ENCODE assay signal across 16 mouse cellular contexts in genomic region chr3:85295229-85295628, GRCm38 (mm10).
DNase-seq lines count a peak whose midpoint lies in the region; ATAC-seq lines count a peak whose summit lies in the region.
"Had no signal": no experiment of that assay in that cellular context is flagged by ENCODE, and none has a peak within 500 bp of the region (broad histone marks: within the 10 kb centered on the region; RNA-seq: fewer than 3 reads in every experiment).

No protein-coding gene starts in this region.

- no peak for ATAC-seq in megakaryocyte, adult 5-6 weeks (ENCODE audit: poor library complexity, severe bottlenecking)
- ATAC-seq: forebrain, embryonic 14.5 days; midbrain, embryonic 13.5 days had no signal

- DNase-seq in layer of hippocampus, adult 8-10 months (ENCODE audit: low spot score in 2 of 2), result peak; percentile 40 to 41
- no peak for DNase-seq in layer of hippocampus, postnatal 14 days (ENCODE audit: low spot score in 2 of 2)
- peak; percentile 68 for DNase-seq in right cerebral cortex, postnatal 25 days
- no peak for DNase-seq in right cerebral cortex, postnatal 10 days (ENCODE audit: low spot score in 2 of 2)
- DNase-seq in left cerebral cortex, postnatal 36 days (ENCODE audit: low spot score in 2 of 2), result peak; percentile 55 to 70
- DNase-seq in thymus, postnatal 36 days, result no peak
- DNase-seq: adrenal gland, adult 2 months; cerebellum, adult 9-11 months; gastrocnemius, adult 2 months; heart, postnatal 10 days; kidney, adult 8-10 months; kidney, postnatal 14 days; thymus, postnatal 4 days had no signal

- intact Hi-C loops in left cerebral cortex, postnatal 36 days (cut with DNase I), result no loop called here

Comparison
In these comparisons a context has a peak if more than half of its experiments do, and no peak if none do; other contexts are left out.
1. DNase-seq: peak in layer of hippocampus, adult 8-10 months (2 of 2), right cerebral cortex, postnatal 25 days (single experiment) and left cerebral cortex, postnatal 36 days (2 of 2); none in layer of hippocampus, postnatal 14 days (0 of 2), right cerebral cortex, postnatal 10 days (0 of 2) and thymus, postnatal 36 days (0 of 2).